Mouse (Mus musculus) layer of hippocampus, postnatal 10 days (tissue): ENCODE data around the gene Nanos3. TPM values are rescaled to one million over a fixed set of nuclear protein-coding genes. Genes with fewer than 3 reads are reported as not detected.

Source experiments
- DNase-seq, 2 experiments: peaks; one replicate each; pipeline ENCODE4 v3.0.0; 2021; ENCODE audit warnings: low spot score in 2 of 2
- total RNA-seq, 2 experiments: library from RNA; stranded (reverse); gene quantifications; 2 replicates each; pipeline ENCODE4 v1.2.3; 2021

The Nanos3 gene
- total RNA-seq, 2 experiments from 2014 or later: 7.8 to 8.4 TPM

GRCm38 (mm10) chr8:84202466-84202865 lies 17.4 kb upstream of the Nanos3 start:
- DNase-seq: no peak

GRCm38 (mm10) chr8:84201545-84202245 lies 16.7 kb upstream of the Nanos3 start:
- peak in 1 of 2 experiments; percentile 67 for DNase-seq

DNA sequence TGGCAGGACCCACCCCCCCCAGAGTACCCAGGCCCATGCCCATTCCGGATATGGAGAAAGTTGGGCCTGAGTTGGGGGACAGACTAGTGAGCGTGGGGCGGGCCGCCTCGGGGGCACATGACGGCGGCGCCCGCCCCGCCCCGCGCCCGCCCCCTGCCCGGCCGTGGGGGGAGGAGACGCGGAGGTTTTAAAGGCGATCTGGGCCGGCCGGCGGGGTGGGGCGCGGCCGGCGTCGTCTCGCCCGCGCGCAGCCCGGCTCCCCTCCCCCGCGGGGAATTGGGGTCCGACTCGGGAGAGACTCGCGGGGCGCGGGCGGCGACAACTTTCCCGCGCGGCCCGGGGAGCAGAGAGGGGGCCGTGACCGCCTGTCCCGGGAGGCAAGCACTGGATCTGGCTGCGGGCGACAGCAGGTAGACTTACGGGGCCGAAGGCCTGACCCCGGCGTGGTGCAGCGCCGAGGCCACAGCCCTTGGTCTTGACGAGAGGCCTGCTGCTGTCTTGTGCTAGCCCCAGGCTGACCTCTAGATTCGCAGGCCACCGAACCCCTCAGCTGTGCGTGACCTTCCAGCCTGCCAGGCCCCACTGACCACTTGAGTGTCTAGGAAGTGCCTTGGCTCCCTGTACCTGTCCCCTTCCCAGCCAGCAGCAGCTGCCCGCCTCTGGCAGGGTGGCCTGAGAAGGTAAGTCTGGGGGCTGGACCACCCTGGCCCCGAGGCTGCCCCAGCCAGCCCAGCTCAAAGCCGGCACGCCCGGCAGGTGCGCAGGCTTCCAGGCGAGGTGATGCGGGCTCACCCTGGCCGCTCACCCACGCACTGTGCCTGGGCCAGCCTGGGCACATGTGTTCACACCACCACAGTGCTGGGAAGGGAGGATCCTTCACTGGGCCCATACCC lies 15.9 kb upstream of the Nanos3 start:
- DNase-seq: peak in 1 of 2 experiments; percentile 73

DNA sequence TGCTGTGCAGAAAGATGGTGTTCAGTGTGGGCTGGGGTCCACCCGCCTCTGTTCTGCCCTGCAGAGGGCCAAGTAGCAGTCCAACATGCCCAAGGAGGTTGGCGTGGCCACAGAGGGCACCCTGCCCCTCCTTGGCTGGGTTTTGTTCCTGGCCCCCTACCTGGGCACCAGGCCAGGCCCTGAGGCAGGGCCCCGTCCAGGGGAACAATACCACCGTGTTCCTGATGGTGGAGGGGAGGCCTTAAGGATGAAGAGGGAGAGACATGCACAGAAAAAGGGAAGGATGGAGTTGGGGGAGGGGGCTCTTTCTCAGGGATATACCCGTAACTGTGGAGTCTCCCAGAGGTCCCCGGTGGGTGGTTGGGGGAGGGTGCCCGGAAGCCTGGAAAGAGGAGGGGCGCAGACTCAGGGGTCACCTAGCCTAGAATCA lies 15.1 kb upstream of the Nanos3 start:
- DNase-seq: peak in 1 of 2 experiments; percentile 61

DNA sequence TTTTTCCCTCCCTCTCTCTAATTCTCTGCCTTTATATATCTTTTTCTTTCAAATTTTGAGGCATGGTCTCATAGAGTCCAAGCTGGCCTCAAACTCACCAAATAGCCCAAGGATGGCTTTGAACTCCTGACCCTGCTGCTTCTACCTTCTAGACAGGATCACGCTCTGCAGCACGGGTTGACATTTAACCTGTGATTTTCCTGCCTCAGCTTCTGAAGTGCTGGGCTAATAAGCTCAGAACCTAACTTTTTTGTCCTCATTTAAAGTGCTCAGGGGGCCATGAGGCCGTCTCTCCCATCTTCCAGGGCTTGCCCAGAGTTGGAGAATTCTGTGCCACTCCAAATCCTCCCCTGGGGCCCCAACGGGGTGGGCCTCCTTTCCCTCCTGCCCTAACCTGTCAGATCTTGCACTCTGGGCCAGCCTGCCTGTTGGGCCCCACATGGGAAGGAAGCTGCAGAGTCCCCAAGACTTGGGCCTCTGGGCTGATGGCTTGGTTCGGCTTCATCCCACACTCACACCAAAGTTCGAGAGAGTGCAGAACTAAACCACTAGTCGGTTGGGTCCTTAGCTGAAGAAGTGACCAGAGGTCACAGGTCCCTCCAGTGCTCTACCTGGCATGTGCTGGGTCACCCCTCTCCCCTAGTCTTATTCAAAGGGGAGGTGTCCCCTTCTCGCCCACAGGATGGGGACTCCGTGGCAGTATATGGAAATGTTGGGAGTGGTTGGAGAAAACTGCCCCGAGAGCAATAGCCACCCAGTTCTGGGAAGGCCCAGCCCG lies 14.5 kb upstream of the Nanos3 start:
- no peak for DNase-seq

DNA sequence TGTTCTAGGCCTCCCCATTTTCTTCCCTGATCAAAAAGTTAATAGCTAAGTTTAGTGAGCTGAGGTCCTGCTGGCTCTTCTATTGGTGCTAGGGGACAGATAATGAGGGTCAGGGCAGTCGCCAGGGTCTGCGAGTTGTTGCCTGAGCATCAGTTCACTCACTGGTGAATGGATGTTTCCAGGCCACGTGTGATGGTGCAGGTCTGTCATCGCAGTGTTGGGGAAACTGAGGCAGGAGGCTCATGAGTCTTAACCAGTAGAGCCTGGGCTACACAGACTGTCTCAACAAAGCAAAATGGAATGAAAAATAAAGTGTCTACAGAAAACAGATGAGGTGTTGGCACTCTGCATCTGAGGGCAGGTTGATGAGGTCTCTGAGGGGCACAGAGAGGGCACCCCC lies 13.9 kb upstream of the Nanos3 start:
- no peak for DNase-seq

DNA sequence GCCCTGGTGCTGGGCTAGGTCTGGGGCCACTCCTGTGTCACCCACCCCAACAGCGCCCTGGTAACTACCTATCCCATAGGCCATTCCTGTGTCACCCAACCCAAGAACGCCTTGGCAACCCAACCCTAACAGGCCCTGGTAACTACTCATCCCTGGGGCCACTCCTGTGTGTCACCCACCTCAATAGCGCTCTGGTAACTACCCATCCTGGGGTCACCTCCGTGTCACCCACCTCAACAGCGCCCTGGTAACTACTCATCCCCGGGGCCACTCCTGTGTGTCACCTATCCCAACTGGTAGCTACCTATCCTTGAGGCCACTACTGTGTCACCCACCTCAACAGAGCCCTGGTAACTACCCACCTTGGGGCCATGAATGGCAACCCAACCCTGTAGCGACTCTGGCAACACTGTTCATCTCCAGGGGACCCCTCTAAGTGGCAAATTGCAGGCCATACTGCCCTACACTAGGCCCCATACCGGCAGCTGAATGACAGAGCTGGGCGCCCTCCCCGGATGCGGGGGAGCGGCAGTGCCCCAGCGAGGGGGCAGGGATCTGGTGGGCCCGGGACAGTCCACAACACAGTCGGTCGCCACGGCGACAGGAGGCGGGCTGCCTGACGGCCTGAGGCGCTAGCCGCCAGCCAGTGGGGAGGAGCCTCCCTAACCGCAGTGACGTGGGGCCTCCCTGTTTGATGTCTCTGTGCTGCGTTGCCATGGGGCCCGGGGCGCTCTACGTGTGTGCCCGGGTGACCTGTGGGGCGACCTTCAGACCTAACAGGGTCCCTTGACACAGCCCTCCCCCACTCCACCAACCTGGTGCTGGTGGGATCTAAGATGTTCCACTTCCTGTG lies 13.1 kb upstream of the Nanos3 start:
- DNase-seq: peak; percentile 80 to 81

DNA sequence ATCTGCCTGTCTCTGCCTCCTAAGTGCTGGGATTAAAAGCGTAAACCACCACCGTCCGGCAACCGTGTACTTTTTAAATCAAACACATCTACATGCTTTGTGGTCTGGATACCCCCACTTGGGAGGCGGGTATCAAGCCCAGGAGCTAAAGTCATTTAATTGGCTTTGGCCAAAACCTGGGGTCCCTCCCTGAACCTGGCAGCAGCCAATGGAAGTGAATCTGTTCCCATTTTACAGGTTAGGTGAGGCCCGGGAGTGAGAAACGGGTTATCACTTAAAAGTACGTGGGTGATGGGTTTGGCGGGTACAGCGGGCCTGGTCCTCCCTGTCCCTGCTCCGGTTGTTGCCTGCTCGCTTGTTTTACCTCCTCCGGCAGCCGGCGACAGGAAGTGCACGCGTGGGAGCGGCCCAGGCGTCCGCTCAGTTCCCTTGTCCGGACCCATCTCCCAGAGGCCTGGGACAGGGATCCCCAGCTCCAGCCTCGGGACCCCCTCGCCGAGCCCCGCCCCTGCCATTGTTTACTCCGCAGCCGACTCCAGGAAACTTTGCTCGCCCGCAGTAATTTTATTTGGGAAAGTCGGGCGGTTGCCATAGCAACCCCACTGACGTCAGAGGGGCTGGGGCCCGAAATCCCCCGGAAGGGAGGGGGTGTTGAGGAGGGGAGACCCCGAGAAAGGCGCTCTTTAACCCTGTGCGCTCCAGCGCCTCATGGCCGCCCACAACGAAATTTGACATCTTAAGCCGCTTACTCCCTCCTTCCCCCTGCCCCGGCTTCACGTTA lies 12.3 kb upstream of the Nanos3 start:
- peak; percentile 83 to 86 for DNase-seq

DNA sequence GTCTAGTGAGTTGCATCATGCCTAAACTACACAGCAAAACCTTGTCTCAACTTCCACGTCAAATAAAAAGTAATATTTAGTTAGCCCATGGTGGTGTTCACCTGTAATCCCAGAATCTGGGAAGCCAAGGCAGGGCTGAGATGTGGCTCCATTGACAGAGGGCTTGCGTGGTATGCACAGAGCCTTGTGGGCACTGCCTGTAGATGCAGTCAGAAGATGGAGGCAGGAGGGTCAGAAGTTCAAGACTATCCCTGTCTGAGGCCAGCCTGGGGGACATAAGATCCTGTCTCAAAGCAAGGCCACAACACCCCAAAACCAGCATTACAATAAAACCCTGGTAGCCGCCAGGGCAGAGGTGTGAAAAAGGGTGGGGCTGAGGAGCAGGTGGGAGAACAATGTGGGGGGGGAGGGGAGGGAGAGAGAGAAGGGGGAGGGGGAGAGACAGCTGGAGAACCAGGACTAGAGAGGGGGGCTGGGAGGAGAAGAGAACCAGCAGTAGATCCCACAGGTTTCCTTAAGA lies 9.3 kb upstream of the Nanos3 start:
- DNase-seq: no peak

DNA sequence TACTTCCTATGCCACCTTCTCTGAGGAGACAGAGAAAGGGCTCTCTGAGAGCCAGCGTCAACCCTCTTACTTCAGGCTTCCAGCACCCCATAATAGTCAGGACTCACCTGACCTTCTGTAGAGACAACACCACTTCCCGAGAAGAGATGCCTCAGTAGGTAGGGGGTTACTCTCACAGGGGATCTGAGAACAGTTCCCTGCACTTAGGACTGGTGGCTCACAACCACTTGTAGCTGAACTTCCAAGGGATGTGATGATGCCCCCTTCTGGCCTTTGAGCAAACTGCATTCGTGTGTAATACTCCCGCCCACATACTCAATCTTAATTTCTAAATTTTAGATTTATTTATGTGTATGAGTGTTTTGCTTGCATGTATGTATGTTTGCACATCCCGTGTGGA lies 8.5 kb upstream of the Nanos3 start:
- no peak for DNase-seq

GRCm38 (mm10) chr8:84193161-84193560 lies 8.1 kb upstream of the Nanos3 start:
- no peak for DNase-seq

- DNase-seq: peak; percentile 68 to 78
Observed at GRCm38 (mm10) chr8:84192555-84192954, 7.5 kb upstream of the Nanos3 start.

DNA sequence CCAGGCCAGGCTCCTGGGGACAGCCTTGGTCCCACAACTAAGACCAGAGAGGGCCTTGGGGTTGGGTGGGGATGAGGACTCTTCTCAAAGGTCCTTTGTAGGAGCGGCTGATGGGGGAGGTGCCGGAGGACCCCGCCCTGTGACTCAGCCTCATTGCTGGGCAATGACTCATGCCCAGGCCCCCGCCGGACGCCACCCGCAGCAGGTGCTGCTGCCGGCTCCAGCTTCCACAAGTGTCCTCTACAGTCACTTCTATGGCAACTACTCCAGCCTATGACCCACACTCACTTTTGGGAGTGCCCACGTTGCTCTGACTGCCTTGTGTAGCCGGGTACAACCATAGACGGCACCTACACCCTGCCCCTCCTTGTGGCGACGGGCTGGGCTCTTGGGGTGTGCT lies 7.0 kb upstream of the Nanos3 start:
- DNase-seq: no peak

- DNase-seq: no peak
Observed at GRCm38 (mm10) chr8:84190191-84190867, 5.3 kb upstream of the Nanos3 start.

DNA sequence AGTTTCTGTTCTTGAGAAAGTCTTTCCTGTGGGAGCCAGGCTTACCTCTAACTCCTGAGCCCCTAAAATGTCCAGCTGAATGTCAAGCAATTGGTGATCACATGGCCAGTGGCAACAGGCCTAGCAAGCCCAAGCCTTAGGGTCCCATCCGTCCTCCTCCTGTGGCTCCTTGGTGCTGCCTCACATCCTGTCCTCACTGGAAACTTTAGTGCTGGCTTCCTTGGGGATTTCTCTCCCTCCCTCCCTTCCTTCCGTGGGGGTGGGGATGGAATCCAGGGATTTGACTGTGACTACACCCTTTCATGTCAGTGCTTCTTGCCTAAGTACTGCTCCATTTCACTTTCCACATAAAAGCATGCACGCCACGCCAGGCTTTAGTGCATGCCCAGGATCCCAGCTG lies 4.6 kb upstream of the Nanos3 start:
- no peak for DNase-seq

GRCm38 (mm10) chr8:84188671-84189070 lies 3.7 kb upstream of the Nanos3 start:
- DNase-seq: no peak

GRCm38 (mm10) chr8:84187065-84187755 lies 2.2 kb upstream of the Nanos3 start:
- DNase-seq: peak in 1 of 2 experiments; percentile 63

- DNase-seq: peak; percentile 72 to 79
Observed at GRCm38 (mm10) chr8:84186547-84186946, 1.5 kb upstream of the Nanos3 start.
